Mouse (Mus musculus) heart, postnatal 0 days (tissue): ENCODE data around the gene Ly86.

ENCODE experiments used
- CTCF ChIP-seq: IDR thresholded peaks from 2 replicates; pipeline ENCODE4 v1.5.1; 2016; ENCODE audit warnings: antibody characterized with exemption, control low read depth, low read depth
- EP300 ChIP-seq: IDR thresholded peaks from 2 replicates; pipeline ENCODE4 v1.6.1; 2016; ENCODE audit warnings: antibody characterized with exemption, low read depth

- TF ChIP-seq CTCF (no peak), EP300 (no peak)
Observed at GRCm38 (mm10) chr13:37329747-37330146, 15.3 kb upstream of the Ly86 start.
